Mouse (Mus musculus) c-Kit-positive CD71-positive TER-119-negative erythroid progenitor cells, embryonic 14.5 days (primary cell): ENCODE measurements around the gene Gpr150.

Experiments used
- DNase-seq: peaks from one replicate; pipeline ENCODE4 v3.0.0-alpha.2; 2013; ENCODE audit warnings: low read depth

Gpr150 gene

DNA sequence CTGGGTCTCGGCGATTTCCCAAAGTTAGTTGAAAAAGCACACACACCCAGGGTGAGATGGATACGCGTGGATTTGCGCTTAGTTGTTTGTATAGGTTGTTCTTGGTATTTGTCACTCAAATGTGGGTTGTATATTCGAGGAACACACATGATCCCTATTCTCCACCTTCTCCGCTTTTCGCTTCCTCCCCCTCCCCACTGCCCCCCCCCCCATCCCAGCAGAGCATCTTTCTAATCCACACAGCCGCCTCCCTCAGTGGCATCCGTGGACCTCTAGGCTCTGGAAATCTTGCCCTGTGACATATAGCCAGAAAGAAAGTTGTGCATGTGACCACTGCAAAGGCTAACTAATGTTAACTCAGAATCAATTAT is at the start of gene Gpr150:
Gene Gpr150, minus strand, starts transcription at position 101 of the 371 bp plus-strand sequence.
- DNase-seq = no peak

DNA sequence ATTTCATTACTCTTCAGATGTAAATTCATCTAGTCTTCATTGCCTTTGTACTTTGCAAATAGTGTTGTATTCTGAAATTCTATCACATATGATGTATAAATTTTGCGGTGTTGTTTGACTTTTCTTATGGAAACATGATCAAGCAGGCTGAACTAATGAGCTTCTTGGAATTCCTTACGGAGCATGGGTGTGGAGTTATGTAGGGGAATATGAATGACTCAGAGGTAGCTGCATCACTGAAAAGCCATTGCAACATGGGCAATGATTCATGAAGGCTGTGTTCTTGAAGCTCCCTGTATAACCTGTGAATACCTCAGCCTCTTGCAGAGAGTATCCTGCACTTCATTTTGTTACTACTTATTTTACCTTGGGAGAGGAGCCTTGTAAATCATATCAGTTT is 45.2 kb upstream of the Gpr150 start:
- no peak for DNase-seq

DNA sequence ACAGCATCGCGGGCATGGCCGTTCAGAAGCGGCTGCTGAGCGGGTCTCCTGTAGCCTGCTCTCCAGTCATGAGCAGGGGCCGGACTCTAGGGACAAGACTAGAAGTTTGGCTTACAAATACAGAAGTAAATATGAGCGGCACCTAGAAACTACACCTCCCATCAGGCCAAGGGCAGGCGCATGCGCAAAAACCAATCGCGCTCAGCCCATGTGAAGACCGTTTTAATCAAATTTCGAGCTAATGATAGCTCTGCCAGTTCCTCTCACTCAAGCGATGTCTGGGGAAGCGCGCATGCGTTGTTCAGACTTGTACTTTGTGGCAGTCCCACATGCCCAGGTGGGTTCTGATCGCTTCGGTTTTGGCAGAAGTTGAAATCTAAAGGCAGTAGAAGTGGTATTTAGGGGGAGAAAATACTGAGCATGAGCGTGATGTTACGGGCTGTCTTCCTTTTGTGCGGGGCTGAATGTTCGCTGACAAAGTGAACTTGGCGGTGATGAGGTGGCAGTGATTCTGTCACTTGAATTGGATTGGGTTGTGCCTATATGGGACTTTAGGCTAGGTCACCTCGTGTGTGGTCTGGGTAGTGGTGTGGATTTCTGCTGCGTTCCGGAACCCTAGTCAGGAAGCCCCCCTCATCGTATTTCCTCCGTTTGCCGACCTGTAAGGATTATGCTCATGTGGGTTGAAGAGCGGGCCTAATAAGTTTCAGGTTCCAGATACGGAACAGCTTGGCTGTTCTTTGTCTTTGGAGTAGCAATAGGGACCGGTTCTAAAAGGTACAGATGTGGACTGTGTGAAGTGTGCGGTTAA is 41.9 kb upstream of the Gpr150 start, which contains the start of the genes Arsk and Ttc37:
Gene Arsk, minus strand, starts transcription at position 168 of the 811 bp plus-strand sequence.
Gene Ttc37, plus strand, starts transcription at position 242 of the 811 bp plus-strand sequence.
- peak; percentile 98 for DNase-seq

DNA sequence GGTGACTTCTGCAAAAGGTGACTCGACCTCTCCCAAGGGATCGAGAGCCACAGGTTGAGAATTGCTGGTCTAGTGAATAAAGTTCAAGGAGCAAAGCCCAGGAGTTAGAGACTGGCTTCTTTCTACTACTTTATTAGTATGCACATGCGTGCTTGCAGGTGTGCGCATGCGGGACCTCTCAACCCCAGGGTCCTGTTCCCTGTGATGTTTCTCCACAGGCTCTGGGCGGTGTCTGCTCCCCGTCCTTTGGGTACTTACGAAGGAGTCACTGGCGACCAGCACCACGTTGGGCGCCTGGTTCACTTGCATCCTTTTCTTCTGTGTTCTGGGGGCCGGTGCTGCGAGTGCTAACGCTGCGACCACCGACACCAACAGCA is 41.3 kb upstream of the Gpr150 start:
- DNase-seq = peak; percentile 46

DNA sequence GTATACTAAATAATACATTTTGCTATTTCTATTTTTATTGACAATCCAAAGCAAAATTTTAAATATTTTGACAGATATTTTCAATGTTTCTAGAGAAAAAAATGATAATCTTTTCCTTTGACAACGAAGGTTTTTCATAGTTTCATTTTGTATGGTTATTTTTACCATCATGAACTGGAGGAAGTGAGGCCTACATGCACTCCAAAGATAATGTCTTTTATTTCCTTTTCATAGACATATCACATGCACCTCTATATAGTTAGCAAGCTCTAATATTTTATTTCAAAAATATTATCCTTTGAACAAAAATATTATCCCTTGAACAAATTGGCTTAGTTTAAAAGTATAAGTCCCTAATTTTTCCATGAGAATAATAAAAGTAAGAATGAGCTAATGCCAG is 17.5 kb upstream of the Gpr150 start:
- no peak for DNase-seq

DNA sequence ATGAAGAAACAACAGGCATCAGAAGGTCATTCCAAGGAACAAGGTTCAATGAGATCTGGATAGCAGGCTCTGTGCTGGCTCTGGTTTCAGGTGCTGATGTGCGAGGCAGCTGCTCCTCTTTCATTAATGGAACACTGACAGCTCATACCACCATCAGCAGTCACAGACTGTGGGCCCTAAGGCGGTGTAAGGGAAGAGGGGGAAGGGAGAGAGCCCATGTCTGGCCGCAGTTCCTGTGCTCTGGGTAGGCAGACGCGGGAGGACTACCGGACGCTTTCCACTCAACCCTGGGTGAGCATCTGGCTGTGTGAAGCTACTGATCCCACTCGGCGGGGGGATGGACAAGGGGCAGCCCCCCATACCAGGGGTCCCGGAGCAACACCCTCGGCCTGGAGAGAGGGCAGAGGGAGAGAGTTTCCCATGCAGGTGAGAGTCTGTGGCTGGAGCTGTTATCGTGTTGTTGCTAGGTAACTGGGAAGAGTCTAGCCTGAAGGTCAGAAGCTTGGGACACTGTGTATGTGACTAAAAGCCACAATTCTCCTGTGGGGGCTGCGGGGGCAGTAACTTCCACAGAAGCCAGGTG is 7.7 kb upstream of the Gpr150 start:
- DNase-seq = no peak

DNA sequence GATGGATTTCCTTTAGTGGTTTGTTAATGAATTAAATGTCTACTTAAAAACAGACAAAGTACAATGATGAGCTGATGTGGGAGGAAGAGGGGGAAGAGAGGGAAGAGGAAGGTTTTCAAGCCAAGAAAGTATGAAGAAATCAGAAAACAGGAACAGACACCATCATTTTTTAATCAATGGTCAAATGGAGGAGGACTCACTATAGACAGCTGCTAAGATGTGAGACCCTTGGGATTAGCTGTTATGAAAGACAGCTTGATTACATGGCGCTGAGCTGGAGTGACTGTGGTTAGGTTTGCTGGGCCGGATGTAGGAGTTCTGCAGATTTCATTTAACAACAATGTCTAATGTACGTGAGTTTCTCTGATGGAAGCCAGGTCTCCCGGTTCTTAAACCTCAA is 6.8 kb upstream of the Gpr150 start:
- DNase-seq = no peak

DNA sequence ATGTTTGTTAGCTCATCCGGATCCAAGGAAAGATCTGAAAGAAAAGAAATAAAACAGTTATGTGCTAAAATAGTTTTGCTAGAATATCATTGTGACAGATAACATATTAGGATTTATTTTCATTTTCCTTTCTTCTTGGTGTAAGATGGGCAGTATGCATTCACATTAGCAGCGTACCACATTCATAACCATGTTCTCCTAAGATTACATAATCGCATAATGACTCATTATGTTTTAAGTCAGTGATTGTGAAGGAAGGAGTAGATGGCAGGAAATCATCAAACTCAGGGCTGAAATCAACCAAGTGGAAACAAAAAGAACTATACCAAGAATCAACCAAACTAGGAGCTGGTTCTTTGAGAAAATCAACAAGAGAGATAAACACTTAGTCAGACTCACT is 5.8 kb upstream of the Gpr150 start:
- DNase-seq = no peak

DNA sequence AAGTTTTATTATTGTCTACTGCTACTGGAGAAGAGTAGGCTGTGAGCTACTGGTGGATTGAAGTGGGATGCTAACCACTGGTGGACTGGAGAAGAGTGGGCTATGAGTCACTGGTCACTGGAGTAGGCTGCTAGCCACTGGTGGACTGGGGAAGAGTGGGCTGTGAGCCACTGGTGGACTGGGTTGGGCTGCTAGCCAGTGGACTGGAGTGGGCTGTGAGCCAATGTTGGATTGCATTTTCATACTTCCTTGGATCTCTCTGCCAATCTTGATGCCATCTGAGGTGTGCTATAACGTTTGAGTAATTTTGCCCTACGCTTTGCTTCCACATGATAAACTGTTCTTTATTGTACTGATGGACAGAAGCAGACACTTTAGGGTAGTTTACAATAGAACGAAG is 5.3 kb upstream of the Gpr150 start:
- DNase-seq = no peak

DNA sequence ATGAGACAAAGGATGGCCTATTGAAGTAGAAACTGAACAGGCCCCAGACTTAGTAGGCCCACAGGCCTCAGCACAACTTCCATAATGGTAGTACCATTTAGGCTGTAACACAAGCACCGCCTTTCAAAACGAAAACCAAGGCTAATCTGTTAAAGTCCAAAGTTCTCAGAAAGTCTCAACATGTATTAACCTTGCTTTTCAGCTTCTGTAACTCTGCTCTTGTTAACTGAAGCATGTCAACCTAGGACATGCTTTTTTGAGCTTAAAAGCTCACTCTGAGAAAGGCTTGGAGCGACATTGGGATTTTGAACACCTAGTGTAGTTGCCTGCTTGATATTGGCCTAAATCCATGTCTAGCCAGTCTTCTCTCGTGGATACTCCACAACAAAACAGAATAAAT is 2.8 kb upstream of the Gpr150 start:
- DNase-seq = no peak

DNA sequence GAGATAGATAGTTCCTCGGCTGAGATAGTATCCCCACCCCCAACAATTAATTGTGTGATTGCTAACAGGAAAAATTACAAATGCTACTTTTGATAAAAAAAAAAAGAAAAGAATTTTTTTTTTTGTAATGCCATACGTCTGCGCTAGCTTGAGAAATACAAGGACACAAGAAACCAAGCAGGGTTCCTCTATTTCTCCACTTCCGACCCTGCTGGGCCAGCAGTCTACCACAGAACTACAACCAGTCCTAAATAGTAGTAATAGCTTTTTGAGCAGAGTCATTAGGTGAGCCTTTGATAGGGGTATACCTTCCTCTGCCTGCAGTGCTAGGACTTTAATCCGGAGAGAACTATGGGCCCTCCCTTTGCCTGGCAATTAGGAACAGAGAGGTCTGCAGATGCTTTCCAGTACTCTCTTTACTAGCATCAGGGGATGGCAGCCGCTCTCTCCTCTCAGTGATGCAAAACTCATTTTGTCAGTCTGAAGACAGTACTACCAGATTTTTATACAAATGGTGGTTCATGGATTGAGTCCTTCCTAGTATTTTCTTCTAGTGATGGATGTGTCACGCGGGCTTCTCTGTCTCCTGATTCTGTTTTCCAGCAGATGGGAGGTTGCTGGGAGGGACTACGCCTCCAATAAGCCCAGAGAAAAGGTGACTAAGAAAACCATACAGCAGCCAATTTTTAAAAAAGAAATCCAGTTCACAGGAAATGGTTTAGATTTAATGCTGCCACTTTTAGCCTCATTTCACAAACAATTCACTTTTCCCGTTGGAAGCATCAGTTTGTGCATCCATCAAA is 672 bp upstream of the Gpr150 start:
- DNase-seq = no peak

DNA sequence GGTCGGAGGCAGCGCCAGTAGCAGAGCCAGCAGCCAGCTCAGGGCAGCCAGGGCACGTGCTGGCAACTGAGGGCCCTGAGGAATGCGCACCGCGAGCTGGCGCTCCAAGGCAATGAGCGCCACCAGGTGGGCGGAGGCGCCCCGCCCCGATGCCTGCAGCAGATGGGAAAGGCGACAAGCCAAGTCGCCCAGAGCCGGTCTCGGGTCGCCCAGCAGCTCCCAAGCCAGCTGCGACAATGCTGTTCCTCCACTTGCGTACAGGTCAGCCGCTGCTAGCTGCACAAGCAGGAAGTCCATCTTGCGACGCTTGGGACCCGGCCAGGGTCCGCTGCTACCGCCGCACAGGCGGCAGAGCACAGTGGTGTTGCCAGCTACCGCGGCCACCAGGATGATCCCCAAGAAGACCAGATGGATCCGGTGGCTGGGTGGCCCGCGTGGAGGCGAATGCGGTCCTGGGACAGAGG is 503 bp downstream of the Gpr150 start:
- peak; percentile 70 for DNase-seq

DNA sequence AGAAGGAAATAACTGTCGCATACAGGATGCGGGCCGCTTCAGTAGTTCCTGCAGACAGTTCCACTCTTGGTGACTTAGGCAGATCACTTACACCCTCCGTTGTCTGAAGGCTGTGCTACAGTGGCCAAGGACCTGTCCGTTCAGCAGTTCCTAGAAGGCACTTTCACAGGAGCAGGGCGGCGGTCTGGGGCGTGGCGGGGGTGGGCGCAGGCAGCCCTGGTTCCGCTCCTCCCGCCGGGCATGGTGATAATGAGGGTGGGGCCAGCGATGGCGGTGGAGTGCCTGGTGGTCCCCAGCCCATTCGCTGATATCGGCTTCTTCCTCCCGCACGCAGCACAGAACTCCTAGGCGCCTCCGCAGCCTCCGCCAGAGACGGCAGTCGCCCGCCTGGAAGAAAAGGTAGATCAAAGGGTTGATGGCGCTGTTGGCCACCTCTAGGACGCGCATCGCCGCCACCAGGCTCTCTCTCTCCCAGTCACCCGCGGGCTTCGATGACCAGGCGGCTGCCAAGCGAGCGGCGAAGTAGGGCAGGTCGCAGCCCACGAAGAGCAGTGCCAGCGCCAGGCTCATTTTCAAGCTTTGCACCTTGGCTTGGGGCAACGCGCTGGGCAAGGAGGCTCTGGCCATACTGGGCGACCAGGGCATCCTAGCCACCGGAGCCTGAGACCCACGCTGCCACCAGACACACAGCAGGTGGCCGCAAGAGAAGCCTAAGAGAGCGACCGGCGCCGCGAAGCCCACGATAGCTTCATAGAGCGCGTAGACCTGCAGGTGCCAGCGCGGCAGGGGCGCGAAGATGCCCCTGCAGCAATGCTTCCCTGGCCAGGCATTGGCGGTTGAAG is 1.2 kb downstream of the Gpr150 start:
- DNase-seq = peak; percentile 76

DNA sequence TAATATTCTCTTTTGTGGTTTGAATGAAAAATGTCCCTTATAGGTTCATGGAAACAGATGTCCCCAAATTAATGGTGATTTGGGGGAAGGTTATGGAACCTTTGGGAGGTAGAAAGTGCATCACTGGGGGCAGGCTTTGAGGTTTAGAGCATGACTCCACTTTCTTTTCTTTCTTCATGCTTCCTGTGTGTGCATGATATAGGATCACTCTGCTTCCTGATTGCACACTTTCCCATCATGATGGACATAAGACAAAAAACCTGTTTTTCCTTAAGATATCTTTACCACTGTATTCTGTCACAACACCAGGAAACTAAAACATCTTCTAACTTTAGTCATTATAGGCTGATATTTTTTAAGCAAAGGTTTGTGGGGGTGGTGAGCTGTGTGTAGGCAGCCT is 11.8 kb downstream of the Gpr150 start:
- no peak for DNase-seq

DNA sequence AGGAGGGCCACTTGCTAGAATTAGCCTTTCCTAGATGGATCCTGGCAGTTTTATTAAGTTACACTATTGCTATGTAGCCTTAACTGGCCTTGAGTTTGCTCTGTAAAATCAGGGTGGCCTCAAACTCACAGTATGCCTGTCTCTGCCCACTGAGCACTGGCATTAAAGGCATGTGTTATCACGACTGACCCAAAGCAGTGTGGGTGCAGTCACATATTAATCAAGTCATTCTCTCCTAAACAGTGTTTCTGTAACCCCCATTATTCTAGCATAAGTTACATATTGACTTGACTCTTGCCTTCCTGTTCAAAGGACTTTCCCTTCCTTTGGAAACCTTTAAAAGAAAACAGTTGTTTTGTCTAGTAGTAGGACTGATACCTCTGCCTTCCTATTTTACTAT is 14.3 kb downstream of the Gpr150 start:
- DNase-seq = no peak

DNA sequence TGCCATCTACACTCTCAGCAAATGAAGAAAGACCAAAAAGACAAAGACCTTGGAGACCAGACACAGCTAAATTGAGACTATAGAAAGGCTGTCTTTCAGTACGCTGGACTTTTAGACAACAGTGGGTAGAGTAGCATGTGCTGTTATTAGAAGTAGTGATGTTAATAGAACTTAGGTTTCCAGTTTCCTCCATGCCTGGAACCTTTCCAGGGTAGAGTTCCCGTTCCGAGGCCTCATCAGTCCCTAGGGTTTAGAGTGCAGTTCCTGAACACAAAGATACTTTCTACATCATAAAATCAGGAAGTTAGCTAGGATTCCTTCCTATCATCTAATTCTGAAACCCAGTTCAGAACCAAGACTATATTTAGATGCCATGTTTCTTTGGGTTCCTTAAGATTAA is 32.2 kb downstream of the Gpr150 start:
- DNase-seq = no peak

DNA sequence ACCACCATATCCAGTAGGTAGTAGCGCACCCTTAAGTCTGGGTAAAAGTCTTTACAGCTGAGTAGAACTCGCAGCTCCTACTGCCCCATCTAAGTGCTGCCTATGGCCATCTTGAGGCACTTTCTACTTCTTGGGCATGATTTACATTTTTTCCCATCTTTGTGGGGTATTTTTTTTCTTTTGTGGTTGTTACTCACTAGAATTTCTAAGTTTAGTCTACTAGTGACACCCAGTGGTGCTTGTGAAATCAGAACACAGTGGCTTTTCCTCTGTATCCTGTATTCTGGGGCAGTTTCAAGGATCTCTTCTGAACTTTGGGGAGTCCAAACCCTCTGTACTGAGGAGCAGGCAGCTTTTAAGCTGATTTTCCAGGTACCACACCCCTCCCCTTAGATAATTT is 35.0 kb downstream of the Gpr150 start:
- no peak for DNase-seq

DNA sequence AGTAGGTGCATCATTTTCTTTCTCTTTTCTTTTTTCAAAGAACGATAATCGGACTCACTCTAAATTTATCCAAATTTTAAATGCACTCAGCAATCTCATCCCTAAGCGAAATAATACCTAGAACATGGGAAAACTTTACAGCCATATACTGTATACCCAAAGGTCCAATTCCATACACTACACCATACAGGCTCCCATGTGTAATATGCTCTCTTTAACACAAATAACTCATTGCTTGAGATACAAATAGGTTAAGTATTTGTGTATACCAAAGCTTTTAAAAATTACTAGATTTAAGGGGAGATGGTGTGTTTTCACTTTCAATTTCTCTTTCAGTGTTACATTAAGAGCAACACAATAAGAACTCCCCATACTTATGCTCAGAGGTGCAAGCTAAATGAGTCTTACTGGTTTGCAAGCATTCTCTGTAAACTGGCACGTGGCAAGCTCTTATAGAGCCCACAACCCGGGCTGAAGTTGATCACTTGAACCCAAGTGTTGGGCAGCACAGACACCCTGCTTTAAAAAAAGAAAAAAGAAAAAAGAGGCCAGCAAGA is 37.9 kb downstream of the Gpr150 start:
- DNase-seq = no peak

DNA sequence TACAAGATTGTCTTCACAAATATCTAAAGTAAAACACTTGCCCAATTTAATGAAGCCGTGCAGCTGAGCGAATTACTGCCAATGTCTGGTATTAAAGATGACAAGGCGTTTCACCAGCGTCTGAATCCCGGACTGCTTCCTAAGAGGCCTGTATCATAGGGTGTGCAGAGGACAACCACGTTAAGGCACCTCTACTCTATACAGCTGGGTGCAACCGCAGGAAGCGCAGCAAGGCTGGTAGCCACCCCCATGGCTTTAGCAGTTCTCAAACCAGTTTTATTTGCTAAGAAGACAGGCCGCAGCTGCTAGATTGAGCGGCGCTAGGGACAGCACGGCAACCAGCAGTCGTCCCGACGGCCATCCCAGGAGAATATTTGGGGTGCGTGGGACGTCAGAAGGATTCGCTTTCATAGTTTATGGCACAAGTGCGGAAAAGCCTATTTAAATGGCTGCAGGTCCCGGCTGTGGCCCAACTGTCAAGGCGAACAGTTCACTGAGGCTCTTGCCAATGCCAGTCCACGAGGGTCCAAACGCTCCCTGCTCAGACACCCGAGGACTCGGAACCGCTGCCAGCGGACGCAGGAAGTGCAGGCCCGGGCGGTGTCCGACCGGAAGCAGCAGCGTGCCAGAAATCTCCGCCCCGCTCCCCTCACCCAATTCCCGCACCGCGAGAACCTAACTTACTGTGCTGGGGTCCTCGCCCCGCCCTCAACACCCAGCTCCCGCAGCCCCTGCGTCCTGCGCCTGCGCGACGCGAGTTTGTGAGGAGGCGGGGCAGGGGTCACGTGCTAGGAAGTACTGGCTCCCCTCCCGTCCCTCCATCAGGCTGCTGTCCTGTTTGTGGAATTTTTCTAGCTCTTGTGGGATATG is 38.6 kb downstream of the Gpr150 start, which contains the start of gene Rfesd:
Gene Rfesd, minus strand, starts transcription at position 746 of the 870 bp plus-strand sequence.
- DNase-seq = peak; percentile 93

DNA sequence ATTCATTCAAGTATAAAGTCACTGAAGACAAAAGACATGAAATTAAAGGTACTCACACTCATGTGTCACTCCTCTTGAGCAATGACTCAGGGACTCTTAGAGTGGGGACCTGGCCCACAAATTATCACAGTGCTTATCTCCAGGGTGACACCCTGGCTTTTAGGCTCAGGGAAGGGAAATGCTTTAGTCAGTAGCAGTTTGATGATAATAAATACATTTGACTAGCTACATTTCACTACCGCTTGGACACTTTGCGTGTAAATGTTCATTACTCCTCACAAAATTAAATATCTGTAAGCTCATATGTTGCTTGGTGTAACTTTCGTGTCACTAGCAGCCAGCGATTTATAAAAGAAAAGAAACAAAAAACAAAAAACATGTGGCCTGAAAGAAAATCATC is 39.3 kb downstream of the Gpr150 start:
- peak; percentile 69 for DNase-seq

DNA sequence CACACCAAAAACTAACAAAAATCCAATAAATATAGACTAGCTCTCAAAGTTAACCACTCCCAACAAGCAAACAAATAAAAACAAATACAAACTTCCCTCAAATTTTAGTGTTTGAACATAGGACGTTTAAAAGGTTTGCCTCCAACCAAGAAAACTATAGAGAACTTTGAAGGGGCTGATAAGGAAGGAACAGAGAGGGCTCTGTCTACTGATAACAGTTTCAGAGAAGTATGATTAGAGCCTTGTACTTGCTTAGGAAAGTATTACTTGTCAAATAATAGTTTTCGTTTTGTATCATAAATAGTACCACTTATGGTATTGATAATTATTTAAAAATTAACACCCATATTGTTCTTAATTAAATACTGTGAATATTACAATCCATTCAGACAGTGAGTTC is 42.3 kb downstream of the Gpr150 start:
- DNase-seq = no peak
